Mouse (Mus musculus) cerebellum, postnatal 4 days (tissue): ENCODE results near the gene Dlgap1.

Experiments
- DNase-seq, 2 experiments: peaks; one replicate each; pipeline ENCODE4 v3.0.0; 2022; ENCODE audit warnings: low spot score in 2 of 2, mixed read lengths in 1 of 2

The Dlgap1 gene

GRCm38 (mm10) chr17:70172500-70173036, 203.7 kb downstream of the Dlgap1 start:
- DNase-seq = no peak

- no peak for DNase-seq
Measured at GRCm38 (mm10) chr17:70173916-70174315, 205.0 kb downstream of the Dlgap1 start.

GRCm38 (mm10) chr17:70191228-70191627, 222.4 kb downstream of the Dlgap1 start:
- no peak for DNase-seq

GRCm38 (mm10) chr17:70222891-70223290, 254.0 kb downstream of the Dlgap1 start:
- no peak for DNase-seq

GRCm38 (mm10) chr17:70247342-70247741, 278.5 kb downstream of the Dlgap1 start:
- peak in 1 of 2 experiments; percentile 20 for DNase-seq

- DNase-seq = no peak
Measured at GRCm38 (mm10) chr17:70248250-70248649, 279.4 kb downstream of the Dlgap1 start.

GRCm38 (mm10) chr17:70252476-70252875, 283.6 kb downstream of the Dlgap1 start:
- no peak for DNase-seq

- no peak for DNase-seq
Measured at GRCm38 (mm10) chr17:70256371-70256770, 287.5 kb downstream of the Dlgap1 start.

GRCm38 (mm10) chr17:70263156-70263555, 294.3 kb downstream of the Dlgap1 start:
- no peak for DNase-seq

- no peak for DNase-seq
Measured at GRCm38 (mm10) chr17:70272125-70272524, 303.3 kb downstream of the Dlgap1 start.

GRCm38 (mm10) chr17:70287708-70288107, 318.8 kb downstream of the Dlgap1 start:
- DNase-seq = no peak

- DNase-seq = no peak
Measured at GRCm38 (mm10) chr17:70294106-70294505, 325.2 kb downstream of the Dlgap1 start.

- DNase-seq = no peak
Measured at GRCm38 (mm10) chr17:70301941-70302478, 333.1 kb downstream of the Dlgap1 start.

- no peak for DNase-seq
Measured at GRCm38 (mm10) chr17:70302656-70303055, 333.8 kb downstream of the Dlgap1 start.

GRCm38 (mm10) chr17:70305021-70305420, 336.1 kb downstream of the Dlgap1 start:
- DNase-seq = no peak

GRCm38 (mm10) chr17:70307418-70308176, 338.7 kb downstream of the Dlgap1 start:
- no peak for DNase-seq

- DNase-seq = no peak
Measured at GRCm38 (mm10) chr17:70308364-70309231, 339.7 kb downstream of the Dlgap1 start.

GRCm38 (mm10) chr17:70316327-70316726, 347.5 kb downstream of the Dlgap1 start:
- DNase-seq = no peak

GRCm38 (mm10) chr17:70317779-70318178, 348.9 kb downstream of the Dlgap1 start:
- no peak for DNase-seq

- no peak for DNase-seq
Measured at GRCm38 (mm10) chr17:70321976-70322375, 353.1 kb downstream of the Dlgap1 start.

GRCm38 (mm10) chr17:70333440-70333839, 364.6 kb downstream of the Dlgap1 start:
- DNase-seq = no peak

- DNase-seq = no peak
Measured at GRCm38 (mm10) chr17:70334171-70334570, 365.3 kb downstream of the Dlgap1 start.
